Mouse (Mus musculus) testis, adult 2 months (tissue): ENCODE data around the gene Galnt17.

Experiments
- CTCF ChIP-seq: fragments of 200-500 bp; IDR thresholded peaks from 2 replicates; pipeline ENCODE4 v1.5.1; 2012; ENCODE audit warnings: low read depth, mild to moderate bottlenecking, inconsistent platforms, low read length, moderate library complexity; ENCODE audit not compliant: control insufficient read depth, insufficient read depth, insufficient replicate concordance
- POLR2A ChIP-seq: fragments of 200-500 bp; IDR thresholded peaks from 2 replicates; pipeline ENCODE4 v1.6.1; 2012; ENCODE audit warnings: low read depth, mild to moderate bottlenecking, inconsistent platforms, low read length, moderate library complexity; ENCODE audit not compliant: control insufficient read depth

GRCm38 (mm10) chr5:131239813-131240212, 68.5 kb downstream of the Galnt17 start:
- no peak for TF ChIP-seq CTCF
- TF ChIP-seq POLR2A, result no peak
